Mouse (Mus musculus) c-Kit-positive CD71-positive TER-119-negative erythroid progenitor cells, embryonic 14.5 days (primary cell): ENCODE measurements around the gene Gm20830.
"Not testable (repeated sequence)": the region's sequence is repeated elsewhere in the genome, so short reads cannot be mapped to it uniquely, and the experiment has no call there.

Experiments used
- DNase-seq: peaks from one replicate; pipeline ENCODE4 v3.0.0-alpha.2; 2013; ENCODE audit warnings: low read depth

Gm20830 gene

GRCm38 (mm10) chrY:6918182-6918581 is at the start of gene Gm20830:
Gene Gm20830, minus strand, starts transcription at chrY:6918282.
- not testable (repeated sequence) for DNase-seq
